Mouse (Mus musculus): ENCODE results near the gene Phc1. TPM values are rescaled to one million over a fixed set of nuclear protein-coding genes. Genes with fewer than 3 reads are reported as not detected.
A peak's percentile ranks its signal among the peaks of the same experiment; 100 is the strongest.

Phc1 gene
- total and polyA plus RNA-seq, 2 experiments from 2014 or later = 26.8 to 60.5 TPM

DNA sequence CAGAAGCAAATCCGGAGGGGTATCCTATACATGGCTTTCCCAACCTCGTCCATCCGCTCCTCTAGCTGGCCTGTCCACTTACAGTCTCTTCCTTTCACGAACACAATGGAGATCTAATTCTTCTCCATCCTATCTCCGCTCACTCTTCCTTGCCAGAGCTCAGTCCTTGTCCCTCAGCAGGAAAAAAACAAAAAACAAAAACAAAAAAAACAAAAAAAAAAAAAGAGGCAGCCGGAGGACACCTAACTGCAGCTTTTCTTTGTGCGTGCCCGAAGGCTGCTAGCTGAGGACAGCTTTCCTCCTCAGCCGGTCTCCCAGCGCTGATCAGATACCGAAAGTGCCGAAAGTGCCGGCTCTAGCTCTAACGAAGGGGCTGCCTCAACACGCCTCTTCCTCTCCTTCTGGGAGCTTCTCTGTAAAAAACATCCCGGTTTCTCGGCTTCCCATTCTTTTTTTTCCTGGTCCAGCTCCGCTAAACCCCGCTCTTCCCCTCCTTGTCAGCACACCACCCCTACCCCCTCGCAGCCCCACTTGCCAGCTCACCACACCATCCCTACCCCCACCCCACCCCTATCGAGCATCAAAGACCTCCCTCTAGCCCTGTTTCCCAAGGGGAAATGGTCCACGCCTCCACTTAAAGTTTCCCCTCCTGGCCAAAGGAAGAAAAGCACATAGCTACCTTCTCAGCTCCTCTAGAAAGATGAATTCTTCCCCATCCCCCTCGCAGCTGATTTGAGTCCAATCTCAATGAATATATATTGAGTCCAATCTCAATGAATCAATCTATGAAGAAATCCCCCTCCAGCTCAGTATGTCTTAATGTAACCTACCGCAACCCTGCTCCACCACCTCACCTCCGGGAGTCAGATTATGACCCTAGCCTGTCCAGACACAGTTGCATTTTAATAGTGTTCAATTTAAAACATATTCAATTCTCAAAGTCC lies 42.8 kb downstream of the Phc1 start:
- no peaks in the 10 kb centered on the region for H3K4me1 ChIP-seq (ENCODE audit: insufficient read depth, low read length)
- H3K4me3 ChIP-seq (ENCODE audit: low read depth, low read length) = peak overlapping the region; percentile 51
- no peaks in the 10 kb centered on the region for H3K27me3 ChIP-seq (ENCODE audit: insufficient read depth, low read length)
- peak; percentile 70 for DNase-seq (ENCODE audit: low spot score)
- ATAC-seq (ENCODE audit: low FRiP score) = peak; percentile 88
- H3K36me3 ChIP-seq (ENCODE audit: insufficient read depth, low read length) = no peaks in the 10 kb centered on the region
- H3K9me3 ChIP-seq (ENCODE audit: low read length) = no peaks in the 10 kb centered on the region
- peak overlapping the region; percentile 67 for H3K4me2 ChIP-seq (ENCODE audit: low read depth, low read length, poor library complexity, severe bottlenecking)
- 3% methylated on average over 25 of the region's 25 CpGs for WGBS
- peak overlapping the region; percentile 84 for H3K27ac ChIP-seq (ENCODE audit: low read depth, low read length)
- TF ChIP-seq CTCF (IDR thresholded peaks at IDR 0.05) = peak; percentile 56
- H3K9ac ChIP-seq (replicated peaks; ENCODE audit: low read length, poor library complexity, severe bottlenecking) = peak overlapping the region; percentile 72

DNA sequence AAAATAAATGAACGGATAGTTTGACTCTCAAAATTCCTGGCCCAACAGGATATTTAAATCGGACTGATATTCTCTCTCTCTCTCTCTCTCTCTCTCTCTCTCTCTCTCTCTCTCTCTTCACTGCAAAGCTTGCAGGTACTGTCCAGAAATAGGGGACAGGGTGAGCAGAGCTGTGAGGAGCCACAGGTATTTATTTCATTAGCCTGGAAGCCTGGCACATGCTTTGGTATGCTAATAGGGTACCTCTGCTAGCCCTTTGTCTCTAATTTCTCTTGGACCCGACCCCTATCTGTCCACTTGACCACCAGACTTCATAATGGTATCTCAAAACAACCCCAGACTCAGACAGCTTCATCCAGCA lies 43.5 kb downstream of the Phc1 start:
- no peak for TF ChIP-seq CTCF (IDR thresholded peaks at IDR 0.05)
- H3K4me2 ChIP-seq (ENCODE audit: low read depth, low read length, poor library complexity, severe bottlenecking) = peak overlapping the region; percentile 67
- ATAC-seq (ENCODE audit: low FRiP score) = peak; percentile 44
- peak overlapping the region; percentile 51 for H3K4me3 ChIP-seq (ENCODE audit: low read depth, low read length)
- H3K4me1 ChIP-seq (ENCODE audit: insufficient read depth, low read length) = no peaks in the 10 kb centered on the region
- H3K36me3 ChIP-seq (ENCODE audit: insufficient read depth, low read length) = no peaks in the 10 kb centered on the region
- no peaks in the 10 kb centered on the region for H3K9me3 ChIP-seq (ENCODE audit: low read length)
- peak overlapping the region; percentile 84 for H3K27ac ChIP-seq (ENCODE audit: low read depth, low read length)
- peak overlapping the region; percentile 72 for H3K9ac ChIP-seq (replicated peaks; ENCODE audit: low read length, poor library complexity, severe bottlenecking)
- WGBS = 6% methylated on average over 3 of the region's 3 CpGs
- no peak for DNase-seq (ENCODE audit: low spot score)
- no peaks in the 10 kb centered on the region for H3K27me3 ChIP-seq (ENCODE audit: insufficient read depth, low read length)

DNA sequence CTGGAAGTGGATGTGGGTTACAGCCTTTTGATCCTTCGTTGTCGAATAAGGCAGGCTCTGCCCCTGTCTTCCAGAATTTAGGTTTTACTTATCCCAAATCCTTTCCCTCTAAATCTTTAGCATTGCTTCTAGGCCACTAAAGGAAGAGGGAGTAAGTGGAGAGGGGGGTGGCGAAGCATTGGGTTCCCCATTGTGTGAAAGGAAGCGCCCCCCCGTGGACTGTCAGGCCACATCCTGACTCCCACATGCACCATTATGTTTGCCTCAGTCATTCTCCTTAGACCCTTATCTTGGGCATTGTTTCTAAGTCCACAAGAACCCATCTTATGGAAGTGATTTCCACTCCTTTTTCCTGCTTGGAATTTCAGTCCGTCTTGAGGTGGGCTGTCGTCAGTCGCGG lies 45.1 kb downstream of the Phc1 start:
- no peaks in the 10 kb centered on the region for H3K27me3 ChIP-seq (ENCODE audit: insufficient read depth, low read length)
- H3K4me1 ChIP-seq (ENCODE audit: insufficient read depth, low read length) = no peaks in the 10 kb centered on the region
- DNase-seq (ENCODE audit: low spot score) (no peak), ATAC-seq (ENCODE audit: low FRiP score) (no peak)
- no peaks in the 10 kb centered on the region for H3K9me3 ChIP-seq (ENCODE audit: low read length)
- H3K27ac ChIP-seq (ENCODE audit: low read depth, low read length) = no peak overlapping the region
- H3K4me2 ChIP-seq (ENCODE audit: low read depth, low read length, poor library complexity, severe bottlenecking) = no peak overlapping the region
- TF ChIP-seq CTCF (IDR thresholded peaks at IDR 0.05) = no peak
- no peak overlapping the region for H3K4me3 ChIP-seq (ENCODE audit: low read depth, low read length)
- 58% methylated on average over 9 of the region's 9 CpGs for WGBS
- H3K9ac ChIP-seq (replicated peaks; ENCODE audit: low read length, poor library complexity, severe bottlenecking) = no peak overlapping the region
- H3K36me3 ChIP-seq (ENCODE audit: insufficient read depth, low read length) = no peaks in the 10 kb centered on the region

DNA sequence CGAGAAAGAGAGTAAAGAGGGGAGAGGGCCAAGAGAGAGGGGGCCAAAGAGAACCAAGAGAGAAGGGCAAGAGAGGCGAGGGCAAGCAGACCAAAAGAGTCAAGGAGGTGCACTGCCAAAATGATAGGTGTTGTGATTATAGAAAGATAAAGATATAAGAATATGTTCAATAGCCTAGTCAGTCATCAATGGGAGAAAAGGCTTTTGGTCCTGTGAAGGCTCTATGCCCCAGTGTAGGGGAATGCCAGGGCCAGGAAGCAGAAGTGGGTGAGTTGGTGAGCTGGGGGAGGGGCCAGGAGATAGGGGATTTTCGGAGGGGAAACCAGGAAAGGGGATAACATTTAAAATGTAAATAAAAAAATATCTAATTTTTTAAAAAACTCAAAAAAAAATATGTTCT lies 46.1 kb downstream of the Phc1 start:
- Histone ChIP-seq H3K36me3 (ENCODE audit: insufficient read depth, low read length) (no peaks in the 10 kb centered on the region), H3K4me2 (ENCODE audit: low read depth, low read length, poor library complexity, severe bottlenecking) (no peak overlapping the region), H3K4me1 (ENCODE audit: insufficient read depth, low read length) (no peaks in the 10 kb centered on the region), H3K27me3 (ENCODE audit: insufficient read depth, low read length) (no peaks in the 10 kb centered on the region), H3K27ac (ENCODE audit: low read depth, low read length) (no peak overlapping the region), H3K9ac (replicated peaks; ENCODE audit: low read length, poor library complexity, severe bottlenecking) (no peak overlapping the region), H3K9me3 (ENCODE audit: low read length) (no peaks in the 10 kb centered on the region), H3K4me3 (ENCODE audit: low read depth, low read length) (no peak overlapping the region)
- no peak for ATAC-seq (ENCODE audit: low FRiP score)
- DNase-seq (ENCODE audit: low spot score) = no peak
- WGBS = 73% methylated on average over 3 of the region's 3 CpGs
- TF ChIP-seq CTCF (IDR thresholded peaks at IDR 0.05) = no peak

DNA sequence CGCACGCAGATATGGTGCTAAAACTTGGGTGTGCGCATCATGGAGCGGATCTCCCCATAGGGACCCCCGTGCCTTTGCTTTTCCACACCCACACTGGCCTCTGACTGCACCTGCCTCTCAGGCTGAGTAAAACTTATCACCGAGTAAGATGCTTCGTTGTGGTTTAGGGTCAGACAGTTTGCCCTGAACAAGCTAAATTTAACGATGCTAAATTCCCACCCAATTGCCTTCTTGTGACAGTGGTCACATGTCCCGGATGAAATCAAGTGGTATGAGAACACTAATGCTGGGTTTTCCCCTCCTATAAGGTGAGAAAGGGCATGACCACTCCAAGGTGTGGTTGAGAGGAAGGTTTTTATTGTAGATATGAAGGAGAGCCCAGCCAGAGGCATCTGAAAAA lies 46.6 kb downstream of the Phc1 start:
- Histone ChIP-seq H3K4me2 (ENCODE audit: low read depth, low read length, poor library complexity, severe bottlenecking) (no peak overlapping the region), H3K27ac (ENCODE audit: low read depth, low read length) (no peak overlapping the region), H3K4me1 (ENCODE audit: insufficient read depth, low read length) (no peaks in the 10 kb centered on the region), H3K36me3 (ENCODE audit: insufficient read depth, low read length) (no peaks in the 10 kb centered on the region), H3K4me3 (ENCODE audit: low read depth, low read length) (no peak overlapping the region), H3K9ac (replicated peaks; ENCODE audit: low read length, poor library complexity, severe bottlenecking) (no peak overlapping the region), H3K9me3 (ENCODE audit: low read length) (no peaks in the 10 kb centered on the region), H3K27me3 (ENCODE audit: insufficient read depth, low read length) (no peaks in the 10 kb centered on the region)
- WGBS = 95% methylated on average over 9 of the region's 9 CpGs
- ATAC-seq (ENCODE audit: low FRiP score) = no peak
- DNase-seq (ENCODE audit: low spot score) = no peak
- TF ChIP-seq CTCF (IDR thresholded peaks at IDR 0.05) = no peak

DNA sequence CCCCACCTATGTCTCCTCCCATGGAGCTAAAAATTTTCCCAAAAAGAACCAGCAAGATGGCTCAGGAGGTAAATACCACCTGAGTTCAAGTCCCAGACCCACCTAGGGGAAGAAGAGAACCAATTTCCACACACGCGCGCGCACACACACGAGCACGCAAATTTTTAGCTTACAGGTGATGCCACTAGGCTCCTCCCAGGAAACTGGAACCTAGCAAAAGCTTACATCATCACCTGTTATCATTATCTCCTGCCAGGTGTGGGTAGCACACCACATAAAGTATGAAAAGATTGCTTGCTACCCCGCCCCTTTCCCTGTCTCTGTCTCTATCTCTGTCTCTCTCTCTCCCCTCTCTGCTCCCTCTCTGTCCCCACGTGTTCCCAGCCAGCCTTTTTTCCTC lies 47.2 kb downstream of the Phc1 start:
- Histone ChIP-seq H3K4me3 (ENCODE audit: low read depth, low read length) (no peak overlapping the region), H3K27me3 (ENCODE audit: insufficient read depth, low read length) (no peaks in the 10 kb centered on the region), H3K4me1 (ENCODE audit: insufficient read depth, low read length) (no peaks in the 10 kb centered on the region), H3K27ac (ENCODE audit: low read depth, low read length) (no peak overlapping the region), H3K9ac (replicated peaks; ENCODE audit: low read length, poor library complexity, severe bottlenecking) (no peak overlapping the region), H3K9me3 (ENCODE audit: low read length) (no peaks in the 10 kb centered on the region), H3K4me2 (ENCODE audit: low read depth, low read length, poor library complexity, severe bottlenecking) (no peak overlapping the region), H3K36me3 (ENCODE audit: insufficient read depth, low read length) (no peaks in the 10 kb centered on the region)
- no peak for TF ChIP-seq CTCF (IDR thresholded peaks at IDR 0.05)
- ATAC-seq (ENCODE audit: low FRiP score) = no peak
- no peak for DNase-seq (ENCODE audit: low spot score)
- 97% methylated on average over 8 of the region's 8 CpGs for WGBS
